Mouse (Mus musculus): Measurements from ENCODE around the gene Snhg11. TPM values are rescaled to one million over a fixed set of nuclear protein-coding genes. Genes with fewer than 3 reads are reported as not detected.

Snhg11 gene
- total RNA-seq, 2 experiments from 2014 or later: 812 to 868 TPM

GRCm38 (mm10) chr2:158410022-158411014, 34.9 kb downstream of the Snhg11 start:
- DNase-seq (ENCODE audit: extremely low spot score in 1 of 2, low spot score in 2 of 2): peak; percentile 30 to 42
- peak; percentile 11; the same call in 1 of the 2 replicates for TF ChIP-seq CTCF (IDR thresholded peaks at IDR 0.05)
- intact Hi-C loops (cut with DNase I): no loop called here

GRCm38 (mm10) chr2:158413240-158413639, 37.8 kb downstream of the Snhg11 start:
- TF ChIP-seq CTCF (IDR thresholded peaks at IDR 0.05): no peak
- intact Hi-C loops (cut with DNase I): no loop called here
- H3K27ac ChIP-seq: no peak overlapping the region
- DNase-seq (ENCODE audit: extremely low spot score in 1 of 2, low spot score in 2 of 2): no peak
- no peak overlapping the region for H3K4me3 ChIP-seq

More at GRCm38 (mm10) chr2:158410022-158411014, 34.9 kb downstream of the Snhg11 start:
- H3K4me3 ChIP-seq: peak overlapping the region; percentile 96
- peak overlapping the region; percentile 88 for H3K27ac ChIP-seq

GRCm38 (mm10) chr2:158415826-158416225, 40.4 kb downstream of the Snhg11 start:
- no peak for TF ChIP-seq CTCF (IDR thresholded peaks at IDR 0.05)
- no peak overlapping the region for H3K4me3 ChIP-seq
- no peak overlapping the region for H3K27ac ChIP-seq
- intact Hi-C loops (cut with DNase I): no loop called here
- no peak for DNase-seq (ENCODE audit: extremely low spot score in 1 of 2, low spot score in 2 of 2)

- no peak for TF ChIP-seq CTCF (IDR thresholded peaks at IDR 0.05)
- no peak for DNase-seq (ENCODE audit: extremely low spot score in 1 of 2, low spot score in 2 of 2)
- Histone ChIP-seq H3K4me3 (no peak overlapping the region), H3K27ac (no peak overlapping the region)
- intact Hi-C loops (cut with DNase I): no loop called here
Observed at GRCm38 (mm10) chr2:158418663-158419062, 43.2 kb downstream of the Snhg11 start.

Other genes with a start within 250 kb of the Snhg11 start
- gene Tgm2, start 229.2 kb upstream of the Snhg11 start, total RNA-seq (2021): 10 to 100 TPM; 12.9 to 14.6 TPM
- 1 to 10 TPM; 3.5 to 3.7 TPM for gene D630003M21Rik, start 146.4 kb upstream of the Snhg11 start, total RNA-seq (2021)
- not detected for gene Bpi, start 117.5 kb upstream of the Snhg11 start, total RNA-seq (2021)
- gene Lbp, start 69.1 kb upstream of the Snhg11 start, total RNA-seq (2021): 1 to 10 TPM; 1.2 to 2.4 TPM
- gene Ralgapb, start 34.2 kb downstream of the Snhg11 start, total RNA-seq (2021): 100 to 1,000 TPM; 114 to 115 TPM
- not detected for gene Adig, start 127.0 kb downstream of the Snhg11 start, total RNA-seq (2021)
- under 1 TPM in 1 of 2 experiments, not detected in 1; 0.52 TPM for gene Arhgap40, start 137.2 kb downstream of the Snhg11 start, total RNA-seq (2021)
- gene Slc32a1, start 235.1 kb downstream of the Snhg11 start, total RNA-seq (2021): 10 to 100 TPM; 83.5 to 97.2 TPM
- gene Actr5, start 249.2 kb downstream of the Snhg11 start, total RNA-seq (2021): 10 to 100 TPM; 11.0 to 12.4 TPM

All from left cerebral cortex, adult 2 months (tissue).